Mouse (Mus musculus): Measurements from ENCODE around the gene Lad1. TPM values are rescaled to one million over a fixed set of nuclear protein-coding genes. Genes with fewer than 3 reads are reported as not detected.
A peak's percentile ranks its signal among the peaks of the same experiment; 100 is the strongest.

Lad1 gene
- total RNA-seq, 2 experiments from 2014 or later, result not detected

- ATAC-seq (replicated peaks; ENCODE audit: low FRiP score, low TSS enrichment, poor library complexity, severe bottlenecking), result no peak
Measured at GRCm38 (mm10) chr1:135840675-135841395, 22.4 kb downstream of the Lad1 start.

DNA sequence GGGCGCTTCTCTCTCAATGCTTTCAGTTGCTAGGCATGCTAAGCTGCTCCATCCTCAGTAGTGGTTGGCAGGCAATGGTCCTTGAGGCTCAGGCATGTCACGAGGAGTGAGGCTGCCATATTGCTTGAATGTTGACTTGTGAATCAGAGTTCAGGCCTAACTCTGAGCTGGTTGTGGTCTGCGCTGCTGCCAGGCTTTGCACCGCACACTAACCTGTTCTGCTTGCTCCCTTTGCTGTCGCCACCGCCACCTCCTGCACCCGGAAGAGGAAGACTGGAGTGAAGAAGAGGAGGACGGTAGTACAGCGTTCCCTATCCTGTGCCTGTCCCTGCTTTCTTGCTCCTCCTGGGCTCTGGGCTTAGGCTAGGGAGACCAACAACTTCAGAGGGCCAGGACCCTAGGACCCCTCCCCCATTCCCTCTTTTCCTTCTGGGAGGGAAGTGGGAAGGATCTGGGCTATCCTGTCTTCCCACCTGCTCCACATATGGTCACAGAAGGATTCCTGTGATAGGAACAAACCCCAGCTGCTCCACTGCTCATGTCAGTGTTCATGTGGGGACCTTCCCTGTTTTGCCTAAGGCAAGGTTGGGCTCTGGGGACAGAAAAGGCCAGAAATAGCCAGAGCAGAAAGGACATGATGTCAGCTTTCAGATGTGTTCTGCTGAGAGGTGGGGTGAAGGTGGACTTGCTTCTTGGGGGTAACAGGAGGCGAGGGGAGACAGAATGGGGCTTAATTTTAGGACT lies 25.3 kb downstream of the Lad1 start:
- ATAC-seq (replicated peaks; ENCODE audit: low FRiP score, low TSS enrichment, poor library complexity, severe bottlenecking), result no peak

- no peak for ATAC-seq (replicated peaks; ENCODE audit: low FRiP score, low TSS enrichment, poor library complexity, severe bottlenecking)
Measured at GRCm38 (mm10) chr1:135844481-135844880, 26.1 kb downstream of the Lad1 start.

GRCm38 (mm10) chr1:135846632-135847031 lies 28.2 kb downstream of the Lad1 start:
- ATAC-seq (replicated peaks; ENCODE audit: low FRiP score, low TSS enrichment, poor library complexity, severe bottlenecking), result no peak

GRCm38 (mm10) chr1:135847139-135847562 lies 28.8 kb downstream of the Lad1 start:
- ATAC-seq (replicated peaks; ENCODE audit: low FRiP score, low TSS enrichment, poor library complexity, severe bottlenecking), result peak; percentile 74

DNA sequence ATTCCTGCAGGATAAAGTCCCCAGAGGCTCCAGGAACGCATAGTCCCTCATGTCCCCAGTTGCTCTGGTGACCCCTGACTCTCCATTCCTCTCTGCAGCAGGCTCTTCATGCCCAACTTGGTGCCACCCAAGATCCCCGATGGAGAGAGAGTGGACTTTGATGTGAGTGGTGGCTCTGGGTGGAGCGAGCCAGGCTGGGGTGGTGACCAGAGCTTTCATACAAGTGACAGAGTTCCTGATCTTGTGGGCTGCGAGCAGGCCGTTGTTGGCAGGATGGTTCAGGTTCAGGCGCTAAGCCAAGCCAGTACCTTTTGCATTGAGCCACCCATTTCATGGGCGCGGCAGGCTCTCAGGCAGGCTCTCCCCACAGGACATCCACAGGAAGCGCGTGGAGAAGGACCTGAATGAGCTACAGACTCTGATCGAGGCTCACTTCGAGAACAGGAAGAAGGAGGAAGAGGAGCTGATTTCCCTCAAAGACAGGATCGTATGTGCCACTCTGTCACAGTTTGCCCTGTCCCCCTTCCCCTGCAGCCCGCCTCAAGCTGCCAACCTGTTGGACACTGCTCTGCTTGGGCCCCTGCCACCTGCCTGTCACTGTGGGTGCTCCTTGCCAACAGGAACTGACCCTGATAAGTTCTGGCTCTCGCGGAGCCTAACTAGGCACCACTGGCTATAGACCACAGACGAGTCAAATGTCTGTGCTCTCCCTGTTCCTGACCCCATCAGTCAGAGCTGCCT lies 29.4 kb downstream of the Lad1 start:
- ATAC-seq (replicated peaks; ENCODE audit: low FRiP score, low TSS enrichment, poor library complexity, severe bottlenecking), result 0 out of 2 replicates have a peak, but pooled peaks have one; percentile 3

DNA sequence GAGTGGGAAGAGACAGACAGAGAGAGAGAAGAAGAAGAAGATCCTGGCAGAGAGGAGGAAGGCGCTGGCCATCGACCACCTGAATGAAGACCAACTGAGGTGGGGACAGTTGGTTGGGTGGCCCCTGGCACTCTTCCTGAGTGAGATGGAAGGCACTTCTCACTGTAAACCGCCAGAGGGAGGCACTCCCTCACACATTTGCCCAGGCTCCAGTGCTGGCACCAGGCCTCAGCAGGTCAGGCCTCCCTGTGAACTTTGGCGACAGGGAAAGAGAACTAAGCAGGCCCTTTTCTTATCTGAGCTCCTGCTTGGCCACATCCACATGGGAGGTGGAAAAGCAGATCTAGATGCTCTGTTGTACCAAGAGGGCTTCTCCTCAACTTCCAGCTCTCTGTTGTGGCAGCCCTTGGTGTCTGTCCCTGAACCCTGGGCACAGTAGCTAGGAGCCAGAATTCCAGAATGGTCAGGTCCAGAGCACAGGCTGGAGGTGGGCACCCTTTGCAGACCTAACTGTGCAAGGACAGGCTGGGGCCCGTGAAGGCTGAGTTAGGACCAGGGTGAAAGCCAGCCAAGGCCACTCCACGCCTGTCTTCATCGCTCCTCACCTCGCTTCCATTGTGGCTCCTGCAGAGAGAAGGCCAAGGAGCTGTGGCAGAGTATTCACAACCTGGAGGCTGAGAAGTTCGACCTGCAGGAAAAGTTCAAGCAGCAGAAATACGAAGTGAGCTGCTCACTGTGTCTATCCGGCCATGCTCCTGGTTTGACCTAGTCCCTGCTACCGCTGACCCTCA lies 32.5 kb downstream of the Lad1 start:
- peak; percentile 64 for ATAC-seq (replicated peaks; ENCODE audit: low FRiP score, low TSS enrichment, poor library complexity, severe bottlenecking)

DNA sequence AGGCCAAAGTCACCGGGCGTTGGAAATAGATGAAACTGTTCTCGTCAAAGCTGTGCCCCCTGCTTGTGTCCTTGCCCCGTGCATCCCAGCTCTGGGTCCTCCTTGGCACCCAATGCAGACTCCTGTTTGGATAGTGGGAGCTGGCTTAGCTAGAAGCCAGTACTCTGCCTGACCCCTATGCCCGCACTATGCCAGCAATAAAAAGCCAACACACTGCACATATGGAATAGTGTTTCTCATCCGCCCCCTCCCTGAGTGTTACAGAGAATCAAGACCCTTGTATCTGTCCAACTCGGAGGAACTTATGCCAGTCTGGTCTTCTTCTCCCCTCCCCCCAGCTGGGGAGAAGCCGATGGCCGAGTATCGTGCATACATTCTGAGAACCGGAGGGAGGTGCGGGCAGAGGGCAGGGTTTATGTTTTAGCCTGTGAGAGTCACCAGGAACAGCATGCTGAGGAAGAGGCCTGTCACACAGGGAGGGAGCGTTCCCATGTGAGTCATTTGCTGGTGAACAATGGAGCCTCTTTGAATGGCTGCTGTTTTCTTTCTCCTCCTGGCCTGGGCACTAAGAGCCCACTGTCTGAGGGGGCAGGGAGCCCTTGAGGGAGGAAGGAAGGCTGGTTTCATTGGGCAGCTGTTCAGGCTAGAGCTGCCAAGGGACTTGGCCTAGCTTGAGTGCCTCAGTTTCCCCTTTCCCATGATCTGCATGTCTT lies 33.8 kb downstream of the Lad1 start:
- no peak for ATAC-seq (replicated peaks; ENCODE audit: low FRiP score, low TSS enrichment, poor library complexity, severe bottlenecking)

GRCm38 (mm10) chr1:135853200-135853599 lies 34.8 kb downstream of the Lad1 start:
- no peak for ATAC-seq (replicated peaks; ENCODE audit: low FRiP score, low TSS enrichment, poor library complexity, severe bottlenecking)

DNA sequence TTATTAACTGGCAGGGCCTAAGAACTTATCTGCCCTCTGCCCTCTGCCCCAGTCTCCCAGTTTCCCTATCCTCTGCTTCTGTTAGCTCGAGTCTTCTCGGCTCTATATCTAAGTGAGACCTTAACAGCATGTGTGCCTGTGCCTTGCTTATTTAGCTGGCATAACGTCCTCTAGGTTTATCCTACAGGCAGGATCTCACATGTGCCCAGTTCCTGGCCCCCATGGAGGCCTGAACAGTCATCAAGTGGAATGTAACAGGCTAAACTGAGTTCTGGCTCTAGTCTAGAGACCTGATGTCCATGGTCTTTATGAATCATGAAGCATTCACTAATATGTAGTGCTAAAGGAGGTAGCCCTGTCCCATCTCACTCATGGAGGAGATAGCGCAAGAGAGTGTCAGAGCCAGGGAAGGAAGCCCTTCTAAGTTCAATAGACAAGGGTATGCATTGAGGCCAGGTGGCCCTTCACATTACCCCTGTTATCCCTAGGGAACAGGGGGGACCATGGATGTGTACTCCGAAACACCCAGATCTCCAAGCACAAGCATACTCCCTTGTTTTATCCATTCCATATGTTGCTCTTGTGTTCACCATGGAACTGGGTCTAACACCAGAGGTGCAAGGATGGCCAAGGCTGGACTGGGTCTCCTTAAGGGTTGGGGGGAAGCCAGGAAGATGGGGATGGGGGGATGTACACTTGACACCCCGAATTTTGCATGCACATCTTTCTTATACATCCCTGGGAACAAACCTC lies 36.4 kb downstream of the Lad1 start:
- ATAC-seq (replicated peaks; ENCODE audit: low FRiP score, low TSS enrichment, poor library complexity, severe bottlenecking), result no peak

DNA sequence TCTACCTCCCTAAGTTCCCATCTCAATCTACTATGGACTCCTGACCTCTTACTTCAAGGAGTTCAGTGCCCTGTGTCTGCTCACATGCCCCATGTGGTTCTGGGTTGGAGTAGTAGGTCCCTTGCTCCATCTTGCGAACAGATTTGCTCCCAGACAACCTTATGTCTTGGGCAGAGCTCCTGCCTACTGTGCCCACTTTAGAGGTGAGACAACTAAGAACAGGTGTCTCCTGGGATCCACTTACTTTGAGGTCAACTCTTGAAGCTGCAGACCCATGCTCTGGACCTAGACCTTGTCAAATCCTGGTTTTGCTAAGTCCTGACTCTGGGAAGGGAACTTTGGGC lies 36.9 kb downstream of the Lad1 start:
- ATAC-seq (replicated peaks; ENCODE audit: low FRiP score, low TSS enrichment, poor library complexity, severe bottlenecking), result no peak

- ATAC-seq (replicated peaks; ENCODE audit: low FRiP score, low TSS enrichment, poor library complexity, severe bottlenecking), result no peak
Measured at GRCm38 (mm10) chr1:135856070-135856469, 37.7 kb downstream of the Lad1 start.

- ATAC-seq (replicated peaks; ENCODE audit: low FRiP score, low TSS enrichment, poor library complexity, severe bottlenecking), result no peak
Measured at GRCm38 (mm10) chr1:135857137-135857775, 38.9 kb downstream of the Lad1 start.

- ATAC-seq (replicated peaks; ENCODE audit: low FRiP score, low TSS enrichment, poor library complexity, severe bottlenecking), result no peak
Measured at GRCm38 (mm10) chr1:135858533-135858932, 40.1 kb downstream of the Lad1 start.

- no peak for ATAC-seq (replicated peaks; ENCODE audit: low FRiP score, low TSS enrichment, poor library complexity, severe bottlenecking)
Measured at GRCm38 (mm10) chr1:135861091-135861490, 42.7 kb downstream of the Lad1 start.

DNA sequence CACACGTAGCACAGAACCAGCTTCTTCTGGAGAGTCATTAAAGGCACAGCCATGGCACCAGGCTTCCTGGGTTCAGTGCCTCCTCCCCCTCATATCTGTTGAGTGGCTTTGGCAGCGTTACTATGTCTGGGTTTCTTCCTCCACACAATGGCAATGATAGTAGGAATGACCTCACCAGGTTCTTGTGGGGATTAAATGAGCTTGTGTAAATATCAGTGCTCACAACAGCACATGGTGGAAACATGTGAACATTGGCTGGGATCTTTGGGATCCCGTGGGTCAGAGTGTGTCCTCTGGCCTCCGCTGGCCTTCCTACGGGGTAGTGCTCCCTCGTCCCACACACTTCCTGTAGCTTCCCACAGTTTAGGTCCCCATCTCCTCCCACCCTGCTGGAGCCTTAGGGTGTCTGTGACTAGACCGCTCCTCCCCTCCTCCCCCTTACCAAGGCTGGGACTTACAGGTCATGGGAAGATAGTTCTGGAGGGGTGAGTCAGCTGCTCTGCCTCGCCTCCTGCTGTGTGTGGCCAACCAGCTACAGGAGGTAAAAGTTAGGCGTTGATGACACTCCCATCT lies 43.7 kb downstream of the Lad1 start:
- no peak for ATAC-seq (replicated peaks; ENCODE audit: low FRiP score, low TSS enrichment, poor library complexity, severe bottlenecking)

- ATAC-seq (replicated peaks; ENCODE audit: low FRiP score, low TSS enrichment, poor library complexity, severe bottlenecking), result no peak
Measured at GRCm38 (mm10) chr1:135862561-135862960, 44.2 kb downstream of the Lad1 start.
